Mouse (Mus musculus) midbrain, postnatal 0 days (tissue): ENCODE data around the gene Prickle3. TPM values are rescaled to one million over a fixed set of nuclear protein-coding genes. Genes with fewer than 3 reads are reported as not detected.
A peak's percentile ranks its signal among the peaks of the same experiment; 100 is the strongest.

Source experiments
- ATAC-seq: fragments of 200-750 bp; cut with Nextera tagmentation; 2 replicates; pipeline ENCODE4 v1.8.0; 2017; ENCODE audit warnings: moderate number of reproducible peaks, mild to moderate bottlenecking, moderate TSS enrichment, moderate library complexity; ENCODE audit not compliant: low FRiP score
- DNase-seq: peaks from one replicate; pipeline ENCODE4 v3.0.0-alpha.2; 2015; ENCODE audit warnings: low spot score
- H3K27ac ChIP-seq: fragments of 300-500 bp; sonication (generic); 2 replicates; pipeline ENCODE4 v1.5.1; 2014; ENCODE audit warnings: low read depth, mild to moderate bottlenecking, low read length, mixed read lengths
- H3K27me3 ChIP-seq: fragments of 300-500 bp; sonication (generic); 2 replicates; pipeline ENCODE4 v1.6.1; 2014; ENCODE audit warnings: low read length, control low read depth, mixed read lengths; ENCODE audit not compliant: insufficient read depth
- H3K36me3 ChIP-seq: fragments of 300-500 bp; sonication (generic); 2 replicates; pipeline ENCODE4 v1.6.1; 2014; ENCODE audit warnings: low read length, control low read depth, mixed read lengths; ENCODE audit not compliant: insufficient read depth
- H3K4me1 ChIP-seq: fragments of 300-500 bp; sonication (generic); 2 replicates; pipeline ENCODE4 v1.6.1; 2014; ENCODE audit warnings: mild to moderate bottlenecking, control low read depth, antibody characterized with exemption, low read length, mixed read lengths; ENCODE audit not compliant: insufficient read depth
- H3K4me2 ChIP-seq: fragments of 300-500 bp; sonication (generic); 2 replicates; pipeline ENCODE4 v1.6.1; 2014; ENCODE audit warnings: low read depth, mild to moderate bottlenecking, low read length, mixed read lengths; ENCODE audit not compliant: poor library complexity, severe bottlenecking
- H3K4me3 ChIP-seq: fragments of 300-500 bp; sonication (generic); 2 replicates; pipeline ENCODE4 v1.5.1; 2014; ENCODE audit warnings: low read depth, mild to moderate bottlenecking, low read length, moderate library complexity
- H3K9ac ChIP-seq: fragments of 300-500 bp; sonication (generic); replicated peaks from 2 replicates; pipeline ENCODE4 v1.6.1; 2014; ENCODE audit warnings: mild to moderate bottlenecking, low read length, moderate library complexity, mixed read lengths; ENCODE audit not compliant: poor library complexity, severe bottlenecking
- H3K9me3 ChIP-seq: fragments of 300-500 bp; sonication (generic); 2 replicates; pipeline ENCODE4 v1.6.1; 2016; ENCODE audit warnings: low read length, control low read depth
- CTCF ChIP-seq: IDR thresholded peaks from 2 replicates; pipeline ENCODE4 v1.5.1; 2016; ENCODE audit warnings: antibody characterized with exemption, mild to moderate bottlenecking
- WGBS: fragments of 180-500 bp; shearing (Covaris S2); extraction: QIAGEN DNeasy Blood & Tissue Kit; methylation state at CpG from one replicate; pipeline ENCODE4 v1.1.7; 2014; 5-methylcytosine and 5-hydroxymethylcytosine counted together
- polyA plus RNA-seq: library from polyadenylated mRNA; unstranded; fragments of >200 nt; fragmentation: Nextera tagmentation; extraction: Ambion mirVana; gene quantifications from 2 replicates; pipeline ENCODE4 v1.2.1, GENCODE M21; 2015
- total RNA-seq: library from RNA; depleted of rRNA; stranded (reverse); fragments of >200 nt; gene quantifications from 2 replicates; pipeline ENCODE4 v1.2.3, GENCODE M21; 2014; rRNA removed

Prickle3 gene
- total RNA-seq: 0.99 and 1.6 TPM in 2 replicates
- polyA plus RNA-seq: 1.1 and 1.3 TPM in 2 replicates

- H3K27ac ChIP-seq: no peak within 1 kb of the TSS
- H3K9ac ChIP-seq: no peak within 1 kb of the TSS
- 0 out of 2 replicates have a peak, but pooled peaks have one; percentile 41 for ATAC-seq
- H3K4me3 ChIP-seq: peak within 1 kb of the TSS; percentile 25
- TF ChIP-seq CTCF: no peak
- DNase-seq: peak; percentile 5
- H3K36me3 ChIP-seq: no peaks in the 10 kb centered on the region; the same call in 1 of the 2 replicates
- H3K9me3 ChIP-seq: no peaks in the 10 kb centered on the region
- no peaks in the 10 kb centered on the region for H3K27me3 ChIP-seq
- peak within 1 kb of the TSS; percentile 39 for H3K4me2 ChIP-seq
- no peaks in the 10 kb centered on the region for H3K4me1 ChIP-seq
- 38% methylated on average over 26 of the region's 26 CpGs for WGBS
Measured at GRCm38 (mm10) chrX:7657221-7657639, at the start of gene Prickle3. Gene Prickle3 (plus strand): TSS chrX:7657260.

- H3K4me1 ChIP-seq: no peaks in the 10 kb centered on the region
- ATAC-seq (peak; percentile 57), DNase-seq (peak; percentile 10)
- no peaks in the 10 kb centered on the region for H3K36me3 ChIP-seq
- peak overlapping the region; percentile 38 for H3K4me3 ChIP-seq
- H3K9ac ChIP-seq: peak overlapping the region; percentile 60; the same call in 1 of the 2 replicates
- 35% methylated on average over 21 of the region's 21 CpGs for WGBS
- H3K9me3 ChIP-seq: no peaks in the 10 kb centered on the region
- H3K4me2 ChIP-seq: peak overlapping the region; percentile 62
- H3K27me3 ChIP-seq: no peaks in the 10 kb centered on the region
- peak overlapping the region; percentile 73 for H3K27ac ChIP-seq
- TF ChIP-seq CTCF: no peak
Measured at GRCm38 (mm10) chrX:7610035-7610434, 47.0 kb upstream of the Prickle3 start.

GRCm38 (mm10) chrX:7610536-7611258 is 46.4 kb upstream of the Prickle3 start:
- H3K27me3 ChIP-seq: no peaks in the 10 kb centered on the region
- TF ChIP-seq CTCF: no peak
- peak overlapping the region; percentile 38 for H3K4me3 ChIP-seq
- peak; percentile 77 for ATAC-seq
- peak overlapping the region; percentile 73 for H3K27ac ChIP-seq
- peak overlapping the region; percentile 62 for H3K4me2 ChIP-seq
- no peaks in the 10 kb centered on the region for H3K36me3 ChIP-seq
- peak overlapping the region; percentile 60 for H3K9ac ChIP-seq
- H3K4me1 ChIP-seq: no peaks in the 10 kb centered on the region
- no peaks in the 10 kb centered on the region for H3K9me3 ChIP-seq
- WGBS: 26% methylated on average over 25 of the region's 26 CpGs
- peak; percentile 54 for DNase-seq

GRCm38 (mm10) chrX:7617889-7618551 is 39.0 kb upstream of the Prickle3 start:
- ATAC-seq: no peak

GRCm38 (mm10) chrX:7632560-7632959 is 24.5 kb upstream of the Prickle3 start:
- no peak for ATAC-seq
- H3K27ac ChIP-seq: no peak overlapping the region
- H3K4me3 ChIP-seq: no peak overlapping the region
- no peaks in the 10 kb centered on the region for H3K4me1 ChIP-seq
- no peak overlapping the region for H3K4me2 ChIP-seq
- no peak for DNase-seq
- 93% methylated on average over 6 of the region's 6 CpGs for WGBS
- no peak for TF ChIP-seq CTCF
- no peaks in the 10 kb centered on the region for H3K9me3 ChIP-seq
- H3K36me3 ChIP-seq: no peaks in the 10 kb centered on the region
- no peaks in the 10 kb centered on the region for H3K27me3 ChIP-seq
- H3K9ac ChIP-seq: no peak overlapping the region

More at GRCm38 (mm10) chrX:7617889-7618551, 39.0 kb upstream of the Prickle3 start:
- H3K36me3 ChIP-seq: no peaks in the 10 kb centered on the region
- no peaks in the 10 kb centered on the region for H3K27me3 ChIP-seq
- H3K4me2 ChIP-seq: no peak overlapping the region
- H3K9me3 ChIP-seq: no peaks in the 10 kb centered on the region
- H3K9ac ChIP-seq: no peak overlapping the region
- TF ChIP-seq CTCF: no peak
- H3K4me3 ChIP-seq: no peak overlapping the region
- 80% methylated on average over 12 of the region's 12 CpGs for WGBS
- no peak for DNase-seq
- no peaks in the 10 kb centered on the region for H3K4me1 ChIP-seq
- H3K27ac ChIP-seq: no peak overlapping the region

- Histone ChIP-seq H3K9ac (no peak overlapping the region), H3K9me3 (no peaks in the 10 kb centered on the region), H3K36me3 (no peaks in the 10 kb centered on the region), H3K27me3 (no peaks in the 10 kb centered on the region), H3K4me2 (no peak overlapping the region), H3K4me3 (no peak overlapping the region), H3K4me1 (no peaks in the 10 kb centered on the region), H3K27ac (no peak overlapping the region)
- TF ChIP-seq CTCF: no peak
- WGBS: 71% methylated on average over 3 of the region's 3 CpGs
- ATAC-seq (no peak), DNase-seq (no peak)
Measured at GRCm38 (mm10) chrX:7635101-7635500, 22.0 kb upstream of the Prickle3 start.
